In genomic region chr2:101679164-101679784, GRCm38 (mm10) we compare ENCODE assay signal across 9 mouse cellular contexts. TPM values are rescaled to one million over a fixed set of nuclear protein-coding genes. Genes with fewer than 3 reads are reported as not detected.
DNase-seq lines count a peak whose midpoint lies in the region; ATAC-seq and TF ChIP-seq lines count a peak whose summit lies in the region.
"Had no signal": no experiment of that assay in that cellular context is flagged by ENCODE, and none has a peak within 500 bp of the region (broad histone marks: within the 10 kb centered on the region; RNA-seq: fewer than 3 reads in every experiment).

No protein-coding gene starts in this region.

- no peak overlapping the region for H3K27ac ChIP-seq in left cerebral cortex, adult 2 months
- no peak overlapping the region for H3K27ac ChIP-seq in heart, embryonic 14.5 days (replicated peaks in 1 of 2; ENCODE audit: control insufficient read depth in 1 of 2, insufficient read depth in 1 of 2, low read depth in 2 of 2, low read length in 2 of 2)
- H3K27ac ChIP-seq in liver, embryonic 14.5 days, result no peak overlapping the region
- no peak overlapping the region for H3K27ac ChIP-seq in neural tube, embryonic 14.5 days (ENCODE audit: low read depth, low read length)

- H3K27me3 ChIP-seq in heart, embryonic 14.5 days (ENCODE audit: control insufficient read depth, insufficient read depth, low read length), result no peaks in the 10 kb centered on the region
- H3K27me3 ChIP-seq in liver, embryonic 14.5 days (ENCODE audit: control insufficient read depth, insufficient read depth, low read length), result no peaks in the 10 kb centered on the region
- no peaks in the 10 kb centered on the region for H3K27me3 ChIP-seq in neural tube, embryonic 14.5 days (ENCODE audit: control insufficient read depth, insufficient read depth, low read length)

- no peak for TF ChIP-seq CTCF in left cerebral cortex, adult 2 months (IDR thresholded peaks at IDR 0.05)
- TF ChIP-seq CTCF in brain, embryonic 14.5 days (IDR thresholded peaks at IDR 0.05; ENCODE audit: borderline replicate concordance, extremely low read depth, insufficient read depth, insufficient read length), result no peak
- no peak for TF ChIP-seq CTCF in liver, embryonic 14.5 days (IDR thresholded peaks at IDR 0.05; ENCODE audit: low read depth)

- peaks cover 2 to 7% of the 10 kb centered on the region in 2 experiments; a peak in 2 of 4 replicates for H3K4me1 ChIP-seq in heart, embryonic 14.5 days (ENCODE audit: control insufficient read depth in 2 of 2, insufficient read depth in 2 of 2, low read length in 2 of 2)
- peaks cover 4 to 5% of the 10 kb centered on the region in 2 experiments for H3K4me1 ChIP-seq in liver, embryonic 14.5 days (replicated peaks; ENCODE audit: control insufficient read depth in 2 of 2, insufficient read depth in 2 of 2, low read length in 1 of 2)
- 0 out of 2 replicates have a peak, but pooled peaks cover 3% of the 10 kb centered on the region for H3K4me1 ChIP-seq in neural tube, embryonic 14.5 days (ENCODE audit: control insufficient read depth, insufficient read depth, low read length)

- peak overlapping the region; percentile 83 for H3K4me2 ChIP-seq in heart, embryonic 14.5 days (ENCODE audit: low read length)
- peak overlapping the region; percentile 84 for H3K4me2 ChIP-seq in liver, embryonic 14.5 days (ENCODE audit: low read depth)
- peak overlapping the region; percentile 88 for H3K4me2 ChIP-seq in neural tube, embryonic 14.5 days (ENCODE audit: low read depth, low read length)

- peak overlapping the region; percentile 67 for H3K4me3 ChIP-seq in left cerebral cortex, adult 2 months
- peak overlapping the region; percentile 74 to 75 for H3K4me3 ChIP-seq in heart, embryonic 14.5 days (ENCODE audit: control insufficient read depth in 1 of 2, insufficient read depth in 1 of 2, low read depth in 1 of 2, low read length in 2 of 2)
- peak overlapping the region; percentile 89 to 93 for H3K4me3 ChIP-seq in liver, embryonic 14.5 days (ENCODE audit: insufficient read depth in 1 of 2, low read depth in 2 of 2, low read length in 2 of 2)
- peak overlapping the region; percentile 87 for H3K4me3 ChIP-seq in neural tube, embryonic 14.5 days (ENCODE audit: low read depth, low read length)

- peak overlapping the region; percentile 95 for H3K9ac ChIP-seq in heart, embryonic 14.5 days (ENCODE audit: low read length)
- H3K9ac ChIP-seq in liver, embryonic 14.5 days (replicated peaks), result peak overlapping the region; percentile 73
- H3K9ac ChIP-seq in neural tube, embryonic 14.5 days (replicated peaks; ENCODE audit: low read depth, low read length), result peak overlapping the region; percentile 93

- TF ChIP-seq POLR2A in brain, embryonic 14.5 days (IDR thresholded peaks at IDR 0.05; ENCODE audit: borderline replicate concordance, extremely low read depth, insufficient read depth, insufficient read length, poor library complexity, severe bottlenecking), result no peak

- no peaks in the 10 kb centered on the region for H3K9me3 ChIP-seq in heart, embryonic 14.5 days (ENCODE audit: control insufficient read depth, low read length)
- H3K9me3 ChIP-seq in liver, embryonic 14.5 days (ENCODE audit: control insufficient read depth, low read length), result no peaks in the 10 kb centered on the region
- no peaks in the 10 kb centered on the region for H3K9me3 ChIP-seq in neural tube, embryonic 14.5 days (ENCODE audit: control insufficient read depth, low read length)

- no peak for DNase-seq in left cerebral cortex, adult 2 months (ENCODE audit: extremely low spot score in 1 of 2, low spot score in 2 of 2)
- DNase-seq in left cerebral cortex, adult 8-10 months (ENCODE audit: low spot score in 2 of 2), result no peak
- peak; percentile 43 for DNase-seq in brain, embryonic 14.5 days (ENCODE audit: low read depth)
- peak in 1 of 3 experiments; percentile 54 for DNase-seq in liver, embryonic 14.5 days (ENCODE audit: low read depth in 3 of 3, low spot score in 3 of 3)
- no peak for DNase-seq in right cerebral cortex, postnatal 10 days (ENCODE audit: low spot score in 2 of 2)
- DNase-seq in frontal cortex, postnatal 10 days (ENCODE audit: low spot score in 2 of 2), result no peak

- no peak for TF ChIP-seq EP300 in liver, embryonic 14.5 days (IDR thresholded peaks at IDR 0.05; ENCODE audit: low read depth)

- intact Hi-C loops in left cerebral cortex, adult 2 months (cut with DNase I), result no loop called here

- WGBS in heart, embryonic 14.5 days, result 6% methylated on average over 15 of the region's 15 CpGs
- 5% methylated on average over 15 of the region's 15 CpGs for WGBS in liver, embryonic 14.5 days (ENCODE audit: insufficient replicate concordance)
- WGBS in neural tube, embryonic 14.5 days, result 2% methylated on average over 15 of the region's 15 CpGs

- ATAC-seq in heart, embryonic 14.5 days (ENCODE audit: insufficient number of reproducible peaks, insufficient read depth, low FRiP score, low read depth), result no peak
- no peak for ATAC-seq in liver, embryonic 14.5 days (ENCODE audit: insufficient read depth)
- no peak for ATAC-seq in neural tube, embryonic 14.5 days (ENCODE audit: low read depth)

- peaks cover 9% of the 10 kb centered on the region; the same call in 1 of the 2 replicates for H3K36me3 ChIP-seq in heart, embryonic 14.5 days (ENCODE audit: control insufficient read depth, insufficient read depth, low read length)
- H3K36me3 ChIP-seq in liver, embryonic 14.5 days (replicated peaks; ENCODE audit: control insufficient read depth, insufficient read depth, low read depth), result no peaks in the 10 kb centered on the region
- no peaks in the 10 kb centered on the region for H3K36me3 ChIP-seq in neural tube, embryonic 14.5 days (ENCODE audit: control insufficient read depth, insufficient read depth, low read length)

RNA-seq across cellular contexts. Expression of gene Traf6, which starts 1.0 kb away (rescaled TPM):
- 10 to 100 TPM; 12.6 to 12.9 TPM for total RNA-seq in left cerebral cortex, adult 2 months (2021)
- 10 to 100 TPM; 10.9 to 14.2 (median 12.5) TPM for total RNA-seq in left cerebral cortex, adult 8-10 months (2022)
- polyA plus RNA-seq in brain, embryonic 14.5 days (2012; rRNA removed), result 15.1 and 15.9 TPM in 2 replicates
- 7.5 and 8.2 TPM in 2 replicates for polyA plus RNA-seq in heart, embryonic 14.5 days (2014; fragmentation: Nextera tagmentation; extraction: Ambion mirVana)
- polyA plus RNA-seq in liver, embryonic 14.5 days (2012; rRNA removed), result 2.7 and 3.3 TPM in 2 replicates
- 4.5 and 5.3 TPM in 2 replicates for polyA plus RNA-seq in liver, embryonic 14.5 days (2014; fragmentation: Nextera tagmentation; extraction: Ambion mirVana)
- polyA plus RNA-seq in neural tube, embryonic 14.5 days (2014; fragmentation: Nextera tagmentation; extraction: Ambion mirVana), result 6.4 and 9.3 TPM in 2 replicates

RNA-seq across cellular contexts. Expression of gene B230118H07Rik, which starts 29.9 kb away (rescaled TPM):
- total RNA-seq in left cerebral cortex, adult 2 months (2021), result 10 to 100 TPM; 28.6 to 30.2 TPM
- total RNA-seq in left cerebral cortex, adult 8-10 months (2022), result 10 to 100 TPM; 26.9 to 41.0 (median 28.7) TPM
- 19.1 and 20.2 TPM in 2 replicates for polyA plus RNA-seq in brain, embryonic 14.5 days (2012; rRNA removed)
- polyA plus RNA-seq in heart, embryonic 14.5 days (2014; fragmentation: Nextera tagmentation; extraction: Ambion mirVana), result 59.9 and 67.0 TPM in 2 replicates
- 4.1 and 4.8 TPM in 2 replicates for polyA plus RNA-seq in liver, embryonic 14.5 days (2012; rRNA removed)
- 20.0 and 21.3 TPM in 2 replicates for polyA plus RNA-seq in liver, embryonic 14.5 days (2014; fragmentation: Nextera tagmentation; extraction: Ambion mirVana)
- polyA plus RNA-seq in neural tube, embryonic 14.5 days (2014; fragmentation: Nextera tagmentation; extraction: Ambion mirVana), result 49.2 and 54.0 TPM in 2 replicates

RNA-seq across cellular contexts. Expression of gene Rag1, which starts 30.0 kb away (rescaled TPM):
- total RNA-seq in left cerebral cortex, adult 2 months (2021), result under 1 TPM; 0.19 to 0.25 TPM
- under 1 TPM; 0.07 to 0.42 (median 0.21) TPM for total RNA-seq in left cerebral cortex, adult 8-10 months (2022)
- 0.11 and 0.16 TPM in 2 replicates for polyA plus RNA-seq in brain, embryonic 14.5 days (2012; rRNA removed)
- polyA plus RNA-seq in heart, embryonic 14.5 days (2014; fragmentation: Nextera tagmentation; extraction: Ambion mirVana), result not detected in 2 replicates
- 0.17 and 0.19 TPM in 2 replicates for polyA plus RNA-seq in liver, embryonic 14.5 days (2012; rRNA removed)
- 0.20 and 0.32 TPM in 2 replicates for polyA plus RNA-seq in liver, embryonic 14.5 days (2014; fragmentation: Nextera tagmentation; extraction: Ambion mirVana)
- 0.05 and 0.13 TPM in 2 replicates for polyA plus RNA-seq in neural tube, embryonic 14.5 days (2014; fragmentation: Nextera tagmentation; extraction: Ambion mirVana)

RNA-seq across cellular contexts. Expression of gene Rag2, which starts 54.8 kb away (rescaled TPM):
- total RNA-seq in left cerebral cortex, adult 2 months (2021), result not detected
- not detected for total RNA-seq in left cerebral cortex, adult 8-10 months (2022)
- polyA plus RNA-seq in brain, embryonic 14.5 days (2012; rRNA removed), result 0.03 TPM in 1 of 2 replicates, not detected in the other
- polyA plus RNA-seq in heart, embryonic 14.5 days (2014; fragmentation: Nextera tagmentation; extraction: Ambion mirVana), result not detected in 2 replicates
- 0.11 and 0.17 TPM in 2 replicates for polyA plus RNA-seq in liver, embryonic 14.5 days (2012; rRNA removed)
- polyA plus RNA-seq in liver, embryonic 14.5 days (2014; fragmentation: Nextera tagmentation; extraction: Ambion mirVana), result 0.20 and 0.43 TPM in 2 replicates
- polyA plus RNA-seq in neural tube, embryonic 14.5 days (2014; fragmentation: Nextera tagmentation; extraction: Ambion mirVana), result not detected in 2 replicates
- polyA plus RNA-seq: gonadal fat pad, adult 2 months had no signal
